Mouse (Mus musculus): ENCODE measurements around the gene Simc1. TPM values are rescaled to one million over a fixed set of nuclear protein-coding genes. Genes with fewer than 3 reads are reported as not detected.

Gene Simc1
- polyA plus RNA-seq, 1 experiment from 2014 or later, result 1.5 TPM

DNA sequence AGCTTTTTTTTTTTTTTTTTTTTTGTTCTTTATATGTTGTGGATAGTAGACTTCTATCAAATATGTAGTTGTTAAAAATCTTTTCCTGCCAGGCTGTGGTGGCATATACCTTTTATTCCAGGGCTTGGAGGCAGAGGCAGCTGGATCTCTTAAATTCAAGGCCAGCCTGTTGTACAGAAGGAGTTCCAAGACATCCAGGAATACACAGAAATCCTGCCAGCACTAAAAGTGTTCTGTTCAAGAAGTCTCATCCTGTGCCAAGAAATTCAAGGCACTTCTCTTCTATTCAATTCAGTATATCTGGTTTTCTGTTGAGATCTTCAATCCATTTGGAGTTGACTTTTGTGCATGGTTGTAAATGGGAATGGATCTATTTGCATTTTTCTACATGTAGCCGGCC, 2.3 kb downstream of the Simc1 start:
- no peak for ATAC-seq (ENCODE audit: low read depth)
- Histone ChIP-seq H3K9me3 (replicated peaks; ENCODE audit: control insufficient read depth, low read length) (no peaks in the 10 kb centered on the region), H3K27ac (ENCODE audit: low read length) (no peak overlapping the region), H3K27me3 (ENCODE audit: control insufficient read depth, insufficient read depth, low read depth, low read length) (peaks cover 7% of the 10 kb centered on the region), H3K4me3 (ENCODE audit: low read depth, low read length) (no peak overlapping the region), H3K36me3 (ENCODE audit: control insufficient read depth, insufficient read depth) (no peaks in the 10 kb centered on the region), H3K4me2 (ENCODE audit: low read depth, low read length) (no peak overlapping the region), H3K9ac (ENCODE audit: low read depth, low read length) (no peak overlapping the region), H3K4me1 (ENCODE audit: control insufficient read depth, low read depth, low read length) (peaks cover 19% of the 10 kb centered on the region)
- 68% methylated on average over 1 of the region's 1 CpGs for WGBS (ENCODE audit: insufficient replicate concordance)

DNA sequence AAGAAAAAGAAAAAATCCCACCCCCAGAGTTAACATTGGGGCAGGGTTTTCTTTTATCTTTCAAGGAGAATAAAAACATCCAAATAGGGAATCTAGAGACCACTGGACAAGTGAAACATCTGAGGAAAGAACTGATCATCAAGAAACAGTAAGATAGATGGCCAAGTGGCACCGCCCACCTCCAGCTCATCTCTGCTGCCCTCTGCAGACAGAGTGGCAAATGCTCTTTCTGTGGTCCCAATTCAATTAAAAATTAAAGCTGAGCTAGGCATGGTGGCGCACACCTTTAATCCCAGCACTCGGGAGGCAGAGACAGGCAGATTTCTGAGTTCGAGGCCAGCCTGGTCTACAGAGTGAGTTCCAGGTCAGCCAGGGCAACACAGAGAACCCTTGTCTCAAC, 16.6 kb downstream of the Simc1 start:
- WGBS (ENCODE audit: insufficient replicate concordance), result 69% methylated on average over 4 of the region's 4 CpGs
- Histone ChIP-seq H3K4me3 (ENCODE audit: low read depth, low read length) (no peak overlapping the region), H3K27me3 (ENCODE audit: control insufficient read depth, insufficient read depth, low read depth, low read length) (no peaks in the 10 kb centered on the region), H3K9ac (ENCODE audit: low read depth, low read length) (no peak overlapping the region), H3K36me3 (ENCODE audit: control insufficient read depth, insufficient read depth) (0 out of 2 replicates have a peak, but pooled peaks cover 5% of the 10 kb centered on the region), H3K4me1 (ENCODE audit: control insufficient read depth, low read depth, low read length) (no peaks in the 10 kb centered on the region), H3K4me2 (ENCODE audit: low read depth, low read length) (no peak overlapping the region), H3K9me3 (replicated peaks; ENCODE audit: control insufficient read depth, low read length) (no peaks in the 10 kb centered on the region), H3K27ac (ENCODE audit: low read length) (no peak overlapping the region)
- ATAC-seq (ENCODE audit: low read depth), result no peak

DNA sequence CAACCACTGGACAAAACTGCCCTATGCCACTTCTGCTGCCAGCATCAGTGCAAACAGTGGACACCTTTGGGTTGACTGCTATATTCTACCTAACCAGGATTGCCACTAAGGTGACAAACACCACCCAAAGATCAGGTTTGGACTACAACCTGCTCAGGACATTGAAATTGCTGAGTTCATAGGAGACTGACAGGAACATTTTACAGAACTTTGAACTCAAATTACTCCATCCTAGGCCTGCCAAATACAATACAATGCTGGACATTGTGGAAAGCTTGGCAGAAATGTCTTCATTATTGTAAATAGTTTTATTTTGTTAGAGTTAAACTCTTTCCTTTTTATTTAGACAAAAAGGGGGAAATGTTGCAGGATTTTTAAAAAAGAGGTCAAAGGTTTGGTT, 17.6 kb downstream of the Simc1 start:
- no peak for ATAC-seq (ENCODE audit: low read depth)
- Histone ChIP-seq H3K4me2 (ENCODE audit: low read depth, low read length) (no peak overlapping the region), H3K9ac (ENCODE audit: low read depth, low read length) (no peak overlapping the region), H3K36me3 (ENCODE audit: control insufficient read depth, insufficient read depth) (0 out of 2 replicates have a peak, but pooled peaks cover 5% of the 10 kb centered on the region), H3K27ac (ENCODE audit: low read length) (no peak overlapping the region), H3K4me1 (ENCODE audit: control insufficient read depth, low read depth, low read length) (no peaks in the 10 kb centered on the region), H3K9me3 (replicated peaks; ENCODE audit: control insufficient read depth, low read length) (no peaks in the 10 kb centered on the region), H3K27me3 (ENCODE audit: control insufficient read depth, insufficient read depth, low read depth, low read length) (no peaks in the 10 kb centered on the region), H3K4me3 (ENCODE audit: low read depth, low read length) (no peak overlapping the region)

DNA sequence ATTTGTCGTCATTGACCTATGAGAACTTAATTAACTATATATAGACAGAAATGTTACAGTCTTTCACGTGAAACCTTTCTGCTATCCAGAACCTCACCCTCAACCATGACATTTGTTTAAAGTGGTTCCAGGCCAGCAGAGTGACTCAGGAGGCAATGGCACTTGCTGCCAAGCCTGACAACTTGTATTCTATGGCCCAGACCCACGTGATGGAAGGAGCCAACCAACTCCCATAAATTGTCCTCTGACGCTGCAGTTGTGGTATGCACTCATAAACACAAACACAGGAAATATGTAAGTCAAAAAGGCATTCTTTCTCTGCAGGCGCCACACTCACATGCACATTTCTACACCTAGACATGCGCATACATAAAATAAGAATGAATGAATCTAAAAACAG, 23.6 kb downstream of the Simc1 start:
- H3K4me2 ChIP-seq (ENCODE audit: low read depth, low read length), result no peak overlapping the region
- no peak for ATAC-seq (ENCODE audit: low read depth)
- no peaks in the 10 kb centered on the region for H3K9me3 ChIP-seq (replicated peaks; ENCODE audit: control insufficient read depth, low read length)
- H3K9ac ChIP-seq (ENCODE audit: low read depth, low read length), result no peak overlapping the region
- WGBS (ENCODE audit: insufficient replicate concordance), result 75% methylated on average over 6 of the region's 6 CpGs
- H3K36me3 ChIP-seq (ENCODE audit: control insufficient read depth, insufficient read depth), result 0 out of 2 replicates have a peak, but pooled peaks cover 5% of the 10 kb centered on the region
- H3K4me3 ChIP-seq (ENCODE audit: low read depth, low read length), result no peak overlapping the region
- H3K27ac ChIP-seq (ENCODE audit: low read length), result no peak overlapping the region
- no peaks in the 10 kb centered on the region for H3K4me1 ChIP-seq (ENCODE audit: control insufficient read depth, low read depth, low read length)
- no peaks in the 10 kb centered on the region for H3K27me3 ChIP-seq (ENCODE audit: control insufficient read depth, insufficient read depth, low read depth, low read length)

DNA sequence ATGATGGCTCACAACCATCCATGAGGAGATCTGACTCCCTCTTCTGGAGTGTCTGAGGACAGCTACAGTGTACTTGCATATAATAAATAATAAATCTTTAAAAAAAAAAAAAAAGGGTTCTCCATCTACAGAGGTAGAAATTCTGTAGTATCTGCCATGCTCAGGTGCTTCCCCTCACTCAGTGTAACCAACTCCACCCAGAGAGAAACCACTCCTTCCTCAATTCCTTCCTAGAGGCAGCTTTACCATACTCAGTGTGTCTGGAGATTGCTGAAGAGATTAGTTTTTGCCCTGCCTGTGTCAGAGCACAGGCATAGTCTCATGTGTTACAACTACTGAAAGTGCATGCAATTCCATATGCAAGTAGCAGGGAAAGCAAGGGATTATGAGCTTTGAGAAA, 28.6 kb downstream of the Simc1 start:
- Histone ChIP-seq H3K4me2 (ENCODE audit: low read depth, low read length) (no peak overlapping the region), H3K27me3 (ENCODE audit: control insufficient read depth, insufficient read depth, low read depth, low read length) (no peaks in the 10 kb centered on the region), H3K9me3 (replicated peaks; ENCODE audit: control insufficient read depth, low read length) (no peaks in the 10 kb centered on the region), H3K4me3 (ENCODE audit: low read depth, low read length) (no peak overlapping the region), H3K9ac (ENCODE audit: low read depth, low read length) (no peak overlapping the region), H3K36me3 (ENCODE audit: control insufficient read depth, insufficient read depth) (no peaks in the 10 kb centered on the region), H3K27ac (ENCODE audit: low read length) (no peak overlapping the region), H3K4me1 (ENCODE audit: control insufficient read depth, low read depth, low read length) (no peaks in the 10 kb centered on the region)
- no peak for ATAC-seq (ENCODE audit: low read depth)

DNA sequence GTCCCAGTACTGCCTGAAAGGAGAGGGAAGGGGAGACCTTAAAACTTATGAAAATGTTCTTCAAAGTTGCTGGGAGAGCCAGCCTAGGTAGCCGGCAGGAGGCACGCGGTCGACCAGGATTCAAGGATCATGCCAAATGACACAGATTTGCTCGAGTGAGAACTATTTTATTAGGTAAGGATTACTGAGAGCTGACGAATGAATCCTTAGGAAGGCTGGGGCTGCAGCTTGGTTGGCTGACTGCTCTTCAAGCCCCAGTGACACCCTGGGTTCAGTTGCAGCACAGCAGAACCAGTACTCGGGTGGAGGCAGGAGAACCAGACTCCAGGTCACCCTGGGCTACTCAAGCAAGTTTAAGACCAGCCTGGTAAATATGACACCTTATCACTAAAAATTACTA, 44.5 kb downstream of the Simc1 start:
- no peak for ATAC-seq (ENCODE audit: low read depth)
- H3K9ac ChIP-seq (ENCODE audit: low read depth, low read length), result no peak overlapping the region
- H3K27ac ChIP-seq (ENCODE audit: low read length), result no peak overlapping the region
- no peak overlapping the region for H3K4me2 ChIP-seq (ENCODE audit: low read depth, low read length)
- peaks cover 6% of the 10 kb centered on the region; the same call in 1 of the 2 replicates for H3K36me3 ChIP-seq (ENCODE audit: control insufficient read depth, insufficient read depth)
- WGBS (ENCODE audit: insufficient replicate concordance), result 71% methylated on average over 7 of the region's 7 CpGs
- H3K9me3 ChIP-seq (replicated peaks; ENCODE audit: control insufficient read depth, low read length), result no peaks in the 10 kb centered on the region
- no peak overlapping the region for H3K4me3 ChIP-seq (ENCODE audit: low read depth, low read length)
- no peaks in the 10 kb centered on the region for H3K4me1 ChIP-seq (ENCODE audit: control insufficient read depth, low read depth, low read length)
- no peaks in the 10 kb centered on the region for H3K27me3 ChIP-seq (ENCODE audit: control insufficient read depth, insufficient read depth, low read depth, low read length)

DNA sequence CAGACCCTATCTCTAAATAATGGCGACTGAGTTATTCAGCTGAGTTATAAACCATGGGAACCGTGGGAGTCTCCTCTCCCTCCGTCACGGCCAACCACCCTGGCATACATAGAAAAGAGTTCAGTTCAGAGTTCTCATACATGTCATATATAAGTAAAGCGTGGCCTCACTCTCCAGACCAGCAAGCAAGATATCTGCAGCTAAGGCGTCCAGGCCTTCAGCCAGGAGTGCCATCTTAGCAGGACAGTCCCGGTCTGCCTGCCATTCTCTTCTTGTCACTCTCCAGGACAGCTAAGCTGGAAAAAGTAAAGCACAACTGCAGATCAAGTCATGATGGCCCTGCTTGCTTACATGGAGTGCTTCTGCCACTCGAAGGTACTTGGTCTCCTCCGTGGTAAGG, 52.6 kb downstream of the Simc1 start:
- no peak overlapping the region for H3K27ac ChIP-seq (ENCODE audit: low read length)
- 85% methylated on average over 9 of the region's 9 CpGs for whole genome bisulfite sequencing (ENCODE audit: insufficient replicate concordance)
- H3K9ac ChIP-seq (ENCODE audit: low read depth, low read length), result no peak overlapping the region
- no peak overlapping the region for H3K4me2 ChIP-seq (ENCODE audit: low read depth, low read length)
- ATAC-seq (ENCODE audit: low read depth), result no peak
- H3K4me3 ChIP-seq (ENCODE audit: low read depth, low read length), result no peak overlapping the region
- peaks cover 21% of the 10 kb centered on the region for H3K36me3 ChIP-seq (ENCODE audit: control insufficient read depth, insufficient read depth)
- no peaks in the 10 kb centered on the region for H3K27me3 ChIP-seq (ENCODE audit: control insufficient read depth, insufficient read depth, low read depth, low read length)
- H3K4me1 ChIP-seq (ENCODE audit: control insufficient read depth, low read depth, low read length), result no peaks in the 10 kb centered on the region
- no peaks in the 10 kb centered on the region for H3K9me3 ChIP-seq (replicated peaks; ENCODE audit: control insufficient read depth, low read length)

DNA sequence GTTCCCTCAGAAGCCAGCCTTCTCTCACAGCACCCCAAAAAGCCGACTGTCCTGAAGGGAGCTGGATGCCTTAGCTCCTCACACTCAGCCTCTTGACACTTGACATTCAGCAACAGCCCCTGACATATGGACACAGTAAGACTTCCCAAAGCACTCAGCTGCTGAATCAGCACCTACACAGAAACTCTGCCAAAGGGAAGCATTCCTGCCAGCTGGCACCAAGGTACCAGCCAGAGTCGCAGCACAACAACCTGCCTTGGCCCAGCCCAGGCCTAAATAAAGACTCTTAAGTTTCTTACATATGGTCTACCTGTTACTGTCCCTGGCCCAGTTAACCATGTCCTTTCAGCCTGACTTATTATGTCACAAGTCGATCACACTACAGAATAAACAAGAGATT, 53.2 kb downstream of the Simc1 start:
- WGBS (ENCODE audit: insufficient replicate concordance), result 74% methylated on average over 3 of the region's 3 CpGs
- H3K36me3 ChIP-seq (ENCODE audit: control insufficient read depth, insufficient read depth), result peaks cover 24% of the 10 kb centered on the region
- no peaks in the 10 kb centered on the region for H3K4me1 ChIP-seq (ENCODE audit: control insufficient read depth, low read depth, low read length)
- ATAC-seq (ENCODE audit: low read depth), result no peak
- H3K4me2 ChIP-seq (ENCODE audit: low read depth, low read length), result no peak overlapping the region
- H3K27ac ChIP-seq (ENCODE audit: low read length), result no peak overlapping the region
- no peak overlapping the region for H3K9ac ChIP-seq (ENCODE audit: low read depth, low read length)
- H3K27me3 ChIP-seq (ENCODE audit: control insufficient read depth, insufficient read depth, low read depth, low read length), result no peaks in the 10 kb centered on the region
- H3K4me3 ChIP-seq (ENCODE audit: low read depth, low read length), result no peak overlapping the region
- H3K9me3 ChIP-seq (replicated peaks; ENCODE audit: control insufficient read depth, low read length), result no peaks in the 10 kb centered on the region

DNA sequence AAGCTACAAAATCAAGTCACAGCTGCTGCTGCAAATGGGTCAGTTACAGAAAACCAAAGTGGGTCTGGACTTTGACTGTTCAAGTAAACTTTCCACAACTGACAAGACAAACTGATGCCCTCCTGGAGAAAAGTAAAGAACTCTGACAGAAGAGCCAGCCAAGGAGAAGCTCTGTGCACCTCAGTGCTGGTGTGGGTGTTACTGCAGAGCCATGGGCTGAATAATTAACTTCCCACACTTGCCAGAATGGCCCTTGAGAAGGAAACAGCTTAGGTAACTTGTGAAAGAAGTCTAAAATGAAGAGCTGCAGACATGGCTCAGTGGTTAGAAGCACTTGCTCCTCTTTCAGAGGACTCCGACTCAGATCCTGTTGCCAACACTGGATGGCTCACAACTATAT, 54.1 kb downstream of the Simc1 start:
- no peak overlapping the region for H3K27ac ChIP-seq (ENCODE audit: low read length)
- H3K4me3 ChIP-seq (ENCODE audit: low read depth, low read length), result no peak overlapping the region
- WGBS (ENCODE audit: insufficient replicate concordance), result 95% methylated on average over 1 of the region's 1 CpGs
- no peaks in the 10 kb centered on the region for H3K4me1 ChIP-seq (ENCODE audit: control insufficient read depth, low read depth, low read length)
- no peaks in the 10 kb centered on the region for H3K27me3 ChIP-seq (ENCODE audit: control insufficient read depth, insufficient read depth, low read depth, low read length)
- no peak for ATAC-seq (ENCODE audit: low read depth)
- no peak overlapping the region for H3K9ac ChIP-seq (ENCODE audit: low read depth, low read length)
- H3K36me3 ChIP-seq (ENCODE audit: control insufficient read depth, insufficient read depth), result peaks cover 24% of the 10 kb centered on the region
- H3K9me3 ChIP-seq (replicated peaks; ENCODE audit: control insufficient read depth, low read length), result no peaks in the 10 kb centered on the region
- H3K4me2 ChIP-seq (ENCODE audit: low read depth, low read length), result no peak overlapping the region

DNA sequence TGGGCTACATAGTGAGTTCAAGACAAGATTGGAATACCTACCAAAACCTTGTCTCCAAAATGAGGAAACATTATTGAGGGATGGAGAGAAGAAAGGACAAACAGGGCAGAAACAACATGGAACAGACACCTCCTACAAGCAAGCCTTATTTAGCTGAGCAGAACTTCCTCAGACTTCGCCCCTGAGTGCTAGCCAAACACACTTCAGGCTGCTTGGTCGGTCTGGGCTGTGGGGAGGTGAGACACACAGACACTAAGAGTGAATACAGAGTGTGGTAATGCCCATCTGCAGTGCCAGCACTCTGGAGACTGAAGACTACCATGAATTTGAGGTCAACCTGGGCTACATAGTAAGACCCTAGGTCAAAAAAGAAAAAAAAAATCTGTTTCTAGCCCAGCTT, 56.1 kb downstream of the Simc1 start:
- no peaks in the 10 kb centered on the region for H3K9me3 ChIP-seq (replicated peaks; ENCODE audit: control insufficient read depth, low read length)
- H3K27me3 ChIP-seq (ENCODE audit: control insufficient read depth, insufficient read depth, low read depth, low read length), result no peaks in the 10 kb centered on the region
- peaks cover 9% of the 10 kb centered on the region for H3K4me1 ChIP-seq (ENCODE audit: control insufficient read depth, low read depth, low read length)
- no peak for ATAC-seq (ENCODE audit: low read depth)
- 74% methylated on average over 2 of the region's 2 CpGs for WGBS (ENCODE audit: insufficient replicate concordance)
- no peak overlapping the region for H3K4me2 ChIP-seq (ENCODE audit: low read depth, low read length)
- H3K4me3 ChIP-seq (ENCODE audit: low read depth, low read length), result no peak overlapping the region
- no peak overlapping the region for H3K9ac ChIP-seq (ENCODE audit: low read depth, low read length)
- peaks cover 24% of the 10 kb centered on the region for H3K36me3 ChIP-seq (ENCODE audit: control insufficient read depth, insufficient read depth)
- no peak overlapping the region for H3K27ac ChIP-seq (ENCODE audit: low read length)
